Mouse (Mus musculus): ENCODE results near the gene Gemin5.

Gemin5 gene

GRCm38 (mm10) chr11:58171459-58172091 lies 3.2 kb upstream of the Gemin5 start, which contains the start of gene Mrpl22:
TSS of gene Mrpl22 (plus strand) at chr11:58171661.
- peak; percentile 97 for DNase-seq (ENCODE audit: low spot score)

GRCm38 (mm10) chr11:58169666-58170065 lies 1.3 kb upstream of the Gemin5 start:
- DNase-seq (ENCODE audit: low spot score): no peak

- DNase-seq (ENCODE audit: low spot score): no peak
Observed at GRCm38 (mm10) chr11:58167822-58168166, 545 bp downstream of the Gemin5 start.

DNA sequence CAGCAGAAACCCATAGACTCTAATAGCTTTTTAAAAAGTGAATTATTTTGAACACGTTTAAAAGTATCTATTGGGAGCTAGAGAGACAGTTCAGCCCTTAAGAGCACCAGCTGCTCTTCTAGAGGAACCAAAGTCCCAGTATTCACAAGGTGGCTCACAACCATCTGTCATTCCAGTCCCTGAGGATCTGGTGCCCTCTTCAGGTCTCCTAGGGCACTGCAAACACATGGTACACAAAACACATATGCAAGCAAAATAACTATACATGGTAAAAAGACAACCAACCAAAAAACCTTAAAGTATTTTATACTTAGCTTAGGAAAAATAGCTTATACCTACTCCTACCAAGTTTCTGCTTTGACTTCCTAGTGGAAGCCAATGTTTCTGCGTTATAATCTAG lies 3.3 kb downstream of the Gemin5 start:
- DNase-seq (ENCODE audit: low spot score): no peak

- DNase-seq (ENCODE audit: low spot score): no peak
Observed at GRCm38 (mm10) chr11:58156871-58157270, 11.5 kb downstream of the Gemin5 start.

- DNase-seq (ENCODE audit: low spot score): no peak
Observed at GRCm38 (mm10) chr11:58155458-58155857, 12.9 kb downstream of the Gemin5 start.

GRCm38 (mm10) chr11:58146241-58146640 lies 22.1 kb downstream of the Gemin5 start:
- no peak for DNase-seq (ENCODE audit: low spot score)

- DNase-seq (ENCODE audit: low spot score): no peak
Observed at GRCm38 (mm10) chr11:58143704-58144426, 24.5 kb downstream of the Gemin5 start.

DNA sequence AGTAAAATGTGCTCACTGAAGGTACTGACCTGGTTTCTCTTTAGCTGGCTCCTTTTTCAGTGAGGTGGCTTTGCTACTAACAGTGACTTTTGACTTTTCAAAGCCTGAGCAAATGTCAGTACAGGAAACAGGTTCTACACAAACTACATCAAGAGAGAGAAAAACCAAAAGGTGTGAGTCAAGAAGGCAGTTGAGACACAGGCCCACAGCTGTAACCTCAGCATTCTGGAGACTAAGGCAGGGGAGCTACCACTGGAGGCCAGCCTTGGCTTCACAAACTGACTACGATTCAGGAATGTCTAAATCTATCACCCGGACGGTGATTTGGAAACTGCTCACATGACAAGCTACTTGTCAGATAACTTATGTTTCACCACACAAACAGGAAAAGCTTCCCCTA lies 28.9 kb downstream of the Gemin5 start:
- no peak for DNase-seq (ENCODE audit: low spot score)

GRCm38 (mm10) chr11:58138821-58139220 lies 29.5 kb downstream of the Gemin5 start:
- no peak for DNase-seq (ENCODE audit: low spot score)

DNA sequence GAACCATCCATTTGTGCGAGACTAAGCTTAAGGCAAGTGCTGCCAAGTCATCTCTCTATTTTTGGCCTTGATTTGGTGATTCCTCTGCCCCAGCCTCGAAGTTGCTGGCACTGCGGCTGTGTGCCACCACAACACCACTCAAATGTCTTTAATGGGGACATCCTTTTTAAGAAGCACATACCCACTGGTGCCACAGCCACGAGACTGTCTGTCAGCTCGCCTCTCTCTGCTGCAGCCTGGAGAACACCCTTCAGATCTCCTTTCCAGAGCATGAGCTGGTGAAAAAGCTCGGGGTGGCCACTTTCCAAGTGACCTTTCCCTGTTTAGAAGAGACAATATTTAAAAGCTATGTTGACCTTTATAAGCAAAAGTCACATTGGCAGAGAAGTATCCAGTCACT lies 31.7 kb downstream of the Gemin5 start:
- no peak for DNase-seq (ENCODE audit: low spot score)

DNA sequence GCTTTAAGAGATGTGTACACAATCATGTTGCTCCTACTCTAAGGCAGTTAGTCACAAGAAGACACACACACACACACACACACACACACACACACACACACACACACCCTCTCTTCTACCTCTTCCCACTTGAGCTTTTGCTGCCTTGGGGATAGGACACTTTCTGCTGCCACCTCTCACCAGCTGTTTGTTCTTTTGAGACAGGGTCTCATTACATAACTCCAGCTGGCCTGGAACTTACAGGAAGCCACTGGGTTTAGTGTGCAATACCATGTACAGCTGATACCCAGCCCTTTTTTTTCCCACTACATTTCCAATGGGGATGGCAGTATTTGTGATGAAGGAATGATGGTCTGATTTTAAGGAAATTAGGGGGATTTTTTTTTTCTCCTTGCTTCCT lies 33.0 kb downstream of the Gemin5 start:
- no peak for DNase-seq (ENCODE audit: low spot score)

- DNase-seq (ENCODE audit: low spot score): no peak
Observed at GRCm38 (mm10) chr11:58134869-58135268, 33.5 kb downstream of the Gemin5 start.

GRCm38 (mm10) chr11:58132026-58132425 lies 36.3 kb downstream of the Gemin5 start:
- no peak for DNase-seq (ENCODE audit: low spot score)

GRCm38 (mm10) chr11:58129302-58129843 lies 39.0 kb downstream of the Gemin5 start:
- no peak for DNase-seq (ENCODE audit: low spot score)

DNA sequence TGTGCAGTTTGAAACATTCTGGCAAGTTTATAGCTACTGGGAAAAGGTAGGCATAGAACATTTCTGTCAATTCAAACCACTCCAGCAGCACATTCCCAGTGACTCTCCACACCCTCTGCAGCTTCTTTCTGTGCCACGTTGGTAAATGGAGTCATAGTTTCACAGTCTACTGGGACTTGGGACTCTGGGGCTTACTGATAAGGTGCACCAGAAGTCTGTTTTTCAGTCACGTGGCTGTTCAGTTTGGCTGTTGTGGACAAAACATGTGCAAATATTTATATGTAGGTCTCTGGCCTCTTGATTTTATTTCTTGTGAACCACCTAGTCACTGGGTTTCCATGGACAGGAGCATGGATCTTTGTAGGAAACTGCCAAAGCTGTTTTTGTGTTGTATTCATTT lies 40.8 kb downstream of the Gemin5 start:
- DNase-seq (ENCODE audit: low spot score): no peak

DNA sequence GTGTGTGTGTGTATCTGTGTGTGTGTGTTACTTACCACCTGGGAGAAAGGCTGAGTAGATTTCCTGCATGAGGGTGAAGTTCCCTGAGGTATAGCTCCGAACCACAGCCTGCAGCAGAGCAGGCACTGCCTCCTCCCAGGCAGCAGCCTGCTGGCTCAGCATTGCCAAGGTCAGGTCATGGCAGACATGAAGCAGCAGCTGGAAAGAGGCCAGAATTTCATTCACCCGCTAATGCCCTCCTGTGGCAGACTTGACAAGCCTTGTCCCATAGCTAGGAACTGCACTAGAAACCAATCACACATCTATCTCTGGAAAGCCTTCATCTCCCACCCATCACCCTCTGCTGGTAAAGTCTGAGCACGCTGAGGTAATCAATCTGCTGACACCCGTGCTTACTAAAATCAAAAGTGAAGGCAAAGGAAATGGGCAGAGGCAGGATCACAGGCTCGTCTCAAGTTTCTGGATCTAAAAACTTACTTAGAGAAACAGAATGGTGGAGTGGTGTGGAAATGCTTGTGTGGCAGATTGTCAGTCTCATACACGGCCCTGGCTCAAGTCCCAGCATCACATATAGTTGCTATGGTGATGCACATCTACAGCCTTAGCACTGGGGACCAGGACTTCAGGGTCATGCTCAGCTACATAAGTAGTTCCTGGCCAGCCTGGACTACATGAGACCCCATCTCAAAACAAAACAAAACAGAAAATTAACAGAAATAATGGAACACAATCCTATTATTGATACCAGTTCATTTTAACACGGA lies 41.8 kb downstream of the Gemin5 start:
- DNase-seq (ENCODE audit: low spot score): peak; percentile 16

DNA sequence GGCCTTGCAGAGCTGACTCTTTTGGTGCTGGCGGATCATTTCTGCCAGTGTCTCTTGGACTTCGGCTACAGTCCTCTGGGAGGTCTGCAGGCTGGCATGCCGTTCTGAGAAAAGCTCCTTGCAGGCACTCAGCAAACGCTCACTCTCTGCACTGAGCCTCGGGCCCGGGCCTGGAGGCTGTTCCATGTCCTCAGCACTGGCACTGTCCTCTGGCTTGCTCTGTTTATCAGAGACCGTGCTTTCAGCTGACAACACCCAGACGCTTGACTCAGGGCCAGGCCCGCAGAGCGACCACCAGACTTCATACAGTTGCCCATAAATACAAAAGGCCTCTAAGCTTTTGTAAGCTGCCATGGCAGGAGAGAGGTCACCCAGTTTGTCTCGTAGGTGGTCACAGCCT lies 43.3 kb downstream of the Gemin5 start:
- no peak for DNase-seq (ENCODE audit: low spot score)

DNA sequence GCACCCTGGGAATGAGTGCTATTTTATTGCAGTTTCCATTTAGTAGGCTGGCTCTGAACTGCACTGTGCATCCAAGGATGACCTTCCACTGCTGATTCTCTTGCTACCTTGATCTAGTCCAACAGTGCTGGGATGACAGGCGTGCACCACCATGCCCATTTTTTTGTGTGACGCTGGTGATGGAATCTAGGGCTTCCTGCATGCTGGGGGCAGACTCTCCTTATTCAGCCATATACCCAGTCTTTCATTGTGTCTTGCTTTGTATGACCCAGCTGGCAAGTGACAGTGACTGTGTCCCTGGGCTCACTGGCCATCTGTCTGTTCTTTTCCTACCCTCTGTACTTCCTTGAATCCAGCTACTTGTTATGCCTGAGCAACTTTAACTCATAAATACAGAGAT lies 44.6 kb downstream of the Gemin5 start:
- no peak for DNase-seq (ENCODE audit: low spot score)

- no peak for DNase-seq (ENCODE audit: low spot score)
Observed at GRCm38 (mm10) chr11:58121351-58121750, 47.0 kb downstream of the Gemin5 start.

- no peak for DNase-seq (ENCODE audit: low spot score)
Observed at GRCm38 (mm10) chr11:58120655-58121054, 47.7 kb downstream of the Gemin5 start.

GRCm38 (mm10) chr11:58117044-58117652 lies 51.2 kb downstream of the Gemin5 start:
- no peak for DNase-seq (ENCODE audit: low spot score)

Measured in lung, postnatal 25 days (tissue).